Mouse (Mus musculus) CD4-positive, CD25-positive, alpha-beta regulatory T cell, adult 4 months (primary cell): Measurements from ENCODE around the gene Slc12a3. TPM values are rescaled to one million over a fixed set of nuclear protein-coding genes. Genes with fewer than 3 reads are reported as not detected.

Source experiments
- ATAC-seq: one replicate; pipeline ENCODE4 v1.8.0; 2017
- polyA plus RNA-seq, 2 experiments: library from polyadenylated mRNA; unstranded; fragments of 100-300 nt; shearing (Covaris generic); gene quantifications; one replicate each; pipeline ENCODE4 v1.2.1; 2017

Gene Slc12a3
- polyA plus RNA-seq, result under 1 TPM in 1 of 2 experiments, not detected in 1; 0.19 TPM

- ATAC-seq, result no peak
Observed at GRCm38 (mm10) chr8:94328932-94329728, at the start of gene Slc12a3. Gene Slc12a3, plus strand, starts transcription at chr8:94329201.

- no peak for ATAC-seq
Observed at GRCm38 (mm10) chr8:94280001-94280613, 48.9 kb upstream of the Slc12a3 start.

- no peak for ATAC-seq
Observed at GRCm38 (mm10) chr8:94282453-94282985, 46.5 kb upstream of the Slc12a3 start.

GRCm38 (mm10) chr8:94284204-94284603 is 44.8 kb upstream of the Slc12a3 start:
- no peak for ATAC-seq

- ATAC-seq, result no peak
Observed at GRCm38 (mm10) chr8:94290606-94291005, 38.4 kb upstream of the Slc12a3 start.

GRCm38 (mm10) chr8:94292072-94292471 is 36.9 kb upstream of the Slc12a3 start:
- no peak for ATAC-seq

- no peak for ATAC-seq
Observed at GRCm38 (mm10) chr8:94292626-94293025, 36.4 kb upstream of the Slc12a3 start.

GRCm38 (mm10) chr8:94295687-94296086 is 33.3 kb upstream of the Slc12a3 start:
- ATAC-seq, result no peak

GRCm38 (mm10) chr8:94296312-94296991 is 32.5 kb upstream of the Slc12a3 start:
- no peak for ATAC-seq

- no peak for ATAC-seq
Observed at GRCm38 (mm10) chr8:94297101-94297500, 31.9 kb upstream of the Slc12a3 start.

- ATAC-seq, result no peak
Observed at GRCm38 (mm10) chr8:94300809-94301208, 28.2 kb upstream of the Slc12a3 start.

- ATAC-seq, result no peak
Observed at GRCm38 (mm10) chr8:94304412-94304811, 24.6 kb upstream of the Slc12a3 start.

- ATAC-seq, result no peak
Observed at GRCm38 (mm10) chr8:94306989-94307513, 21.9 kb upstream of the Slc12a3 start.

GRCm38 (mm10) chr8:94307652-94308051 is 21.3 kb upstream of the Slc12a3 start:
- no peak for ATAC-seq

- no peak for ATAC-seq
Observed at GRCm38 (mm10) chr8:94314069-94314468, 14.9 kb upstream of the Slc12a3 start.

GRCm38 (mm10) chr8:94317249-94317648 is 11.8 kb upstream of the Slc12a3 start:
- no peak for ATAC-seq

GRCm38 (mm10) chr8:94317691-94318090 is 11.3 kb upstream of the Slc12a3 start:
- no peak for ATAC-seq

- ATAC-seq, result no peak
Observed at GRCm38 (mm10) chr8:94320036-94320435, 9.0 kb upstream of the Slc12a3 start.

- no peak for ATAC-seq
Observed at GRCm38 (mm10) chr8:94322083-94322482, 6.9 kb upstream of the Slc12a3 start.

- ATAC-seq, result no peak
Observed at GRCm38 (mm10) chr8:94323041-94323440, 6.0 kb upstream of the Slc12a3 start.

GRCm38 (mm10) chr8:94324071-94324470 is 4.9 kb upstream of the Slc12a3 start:
- ATAC-seq, result peak; percentile 17

- no peak for ATAC-seq
Observed at GRCm38 (mm10) chr8:94326016-94326415, 3.0 kb upstream of the Slc12a3 start.

GRCm38 (mm10) chr8:94330733-94331132 is 1.7 kb downstream of the Slc12a3 start:
- peak; percentile 82 for ATAC-seq
